Mouse (Mus musculus) natural killer cell, adult 2 months (primary cell): ENCODE data around the gene Bzw2.

Experiments
- DNase-seq, 2 experiments: peaks; one replicate each; pipeline ENCODE4 v3.0.0; 2022; ENCODE audit warnings: low spot score in 2 of 2

Bzw2 gene

GRCm38 (mm10) chr12:36070231-36070630 lies 87.6 kb downstream of the Bzw2 start:
- DNase-seq = no peak

- DNase-seq = no peak
These were observed 90.3 kb downstream of the Bzw2 start for GRCm38 (mm10) chr12:36067538-36067937.

- no peak for DNase-seq
These were observed 92.0 kb downstream of the Bzw2 start for GRCm38 (mm10) chr12:36065911-36066310.

- DNase-seq = no peak
These were observed 100.2 kb downstream of the Bzw2 start for GRCm38 (mm10) chr12:36057699-36058098.

GRCm38 (mm10) chr12:36050276-36050675 lies 107.6 kb downstream of the Bzw2 start:
- no peak for DNase-seq

GRCm38 (mm10) chr12:36047593-36047992 lies 110.3 kb downstream of the Bzw2 start:
- DNase-seq = no peak

- DNase-seq = peak in 1 of 2 experiments; percentile 22
These were observed 111.7 kb downstream of the Bzw2 start for GRCm38 (mm10) chr12:36046196-36046595.

GRCm38 (mm10) chr12:36044691-36045090 lies 113.2 kb downstream of the Bzw2 start:
- no peak for DNase-seq

GRCm38 (mm10) chr12:36042348-36042778 lies 115.5 kb downstream of the Bzw2 start, which contains the start of gene Tspan13:
Tspan13 (minus strand) TSS chr12:36042500.
- peak; percentile 78 to 94 for DNase-seq
